Mouse (Mus musculus): ENCODE results near the gene Ctcf. TPM values are rescaled to one million over a fixed set of nuclear protein-coding genes. Genes with fewer than 3 reads are reported as not detected.

The Ctcf gene
- total and polyA plus RNA-seq, 2 experiments, result 6.6 to 15.6 TPM

DNA sequence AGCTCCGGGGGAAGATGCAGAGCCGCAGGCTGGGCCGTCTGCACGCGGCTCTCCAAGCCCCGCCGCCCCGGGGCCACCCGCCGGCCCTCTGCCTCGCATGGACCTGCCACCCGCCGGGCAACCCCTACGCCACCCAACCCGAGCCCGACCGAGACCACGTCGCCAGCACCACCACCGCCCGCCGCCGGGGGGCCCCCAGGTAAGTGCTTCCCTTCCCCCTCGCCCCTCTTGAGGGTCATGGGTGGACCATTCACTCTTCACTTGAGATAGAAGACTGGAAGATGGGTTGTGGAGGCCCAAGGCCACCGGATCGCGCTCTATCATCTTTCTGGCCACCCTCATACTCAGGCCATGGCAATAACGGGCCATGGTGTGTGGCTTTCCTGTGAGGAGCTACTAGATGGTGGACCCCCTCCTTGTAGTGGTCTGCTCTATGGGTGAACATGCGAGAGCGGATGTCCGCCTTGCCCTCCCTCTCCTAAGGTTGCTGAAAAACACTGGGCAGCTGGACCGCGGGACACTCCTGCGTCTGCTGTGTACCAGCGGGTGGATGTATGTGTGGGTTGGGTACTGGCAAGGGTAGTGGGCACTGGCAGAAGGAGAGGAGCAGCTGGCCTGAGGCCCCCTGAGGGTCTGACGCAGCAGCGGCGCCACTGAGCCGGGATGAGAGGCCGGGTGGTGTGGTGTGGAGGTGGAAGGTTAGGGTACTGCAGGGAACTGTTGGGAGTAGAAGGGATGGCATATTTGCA lies 57.9 kb downstream of the Ctcf start:
- Histone ChIP-seq H3K9ac (ENCODE audit: low read depth, low read length) (no peak overlapping the region), H3K4me1 (ENCODE audit: control insufficient read depth, insufficient read depth, low read length) (peaks cover 1% of the 10 kb centered on the region), H3K36me3 (ENCODE audit: control insufficient read depth, insufficient read depth, low read length) (no peaks in the 10 kb centered on the region), H3K79me2 (ENCODE audit: control insufficient read depth, insufficient read depth, low read length) (no peaks in the 10 kb centered on the region), H3K27me3 (ENCODE audit: control insufficient read depth, insufficient read depth, low read length) (peaks cover 5% of the 10 kb centered on the region), H3K27ac (replicated peaks; ENCODE audit: insufficient read depth, low read depth, low read length) (no peak overlapping the region), H3K4me3 (ENCODE audit: insufficient read depth, low read depth, low read length) (peak overlapping the region; percentile 52)
- no peak for DNase-seq (ENCODE audit: extremely low read depth, low read depth, low spot score)
- 17% methylated on average over 38 of the region's 40 CpGs for WGBS
- TF ChIP-seq CTCF (IDR thresholded peaks at IDR 0.05; ENCODE audit: low read depth, low read length) (no peak), POLR2A (IDR thresholded peaks at IDR 0.05; ENCODE audit: extremely low read depth, insufficient read depth, low read length) (no peak)

DNA sequence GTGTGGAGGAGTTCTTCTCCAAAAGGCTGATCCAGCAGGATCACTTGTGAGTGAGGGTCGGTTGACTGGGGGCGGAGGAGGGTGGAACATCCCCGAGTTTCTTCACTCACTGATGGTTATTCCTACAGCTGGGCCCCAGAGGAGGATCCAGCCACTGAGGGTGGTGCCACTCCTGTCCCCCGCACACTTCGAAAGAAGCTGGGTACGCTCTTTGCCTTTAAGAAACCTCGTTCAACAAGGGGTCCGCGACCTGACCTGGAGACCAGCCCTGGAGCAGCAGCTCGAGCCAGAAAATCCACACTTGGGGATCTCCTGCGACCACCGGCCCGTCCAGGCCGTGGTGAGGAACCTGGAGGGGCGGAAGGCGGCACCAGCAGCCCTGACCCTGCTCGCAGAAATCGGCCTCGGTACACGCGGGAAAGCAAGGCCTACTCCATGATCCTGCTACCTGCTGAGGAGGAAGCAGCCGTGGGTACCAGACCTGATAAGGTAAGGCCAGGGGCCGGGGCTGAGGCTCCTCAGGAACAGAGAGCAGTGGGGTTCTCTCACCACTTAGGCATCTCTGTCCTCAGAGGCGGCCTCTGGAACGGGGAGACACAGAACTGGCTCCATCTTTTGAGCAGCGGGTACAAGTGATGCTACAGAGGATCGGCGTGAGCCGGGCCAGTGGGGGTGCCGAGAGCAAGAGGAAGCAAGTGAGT lies 58.9 kb downstream of the Ctcf start:
- no peak overlapping the region for H3K9ac ChIP-seq (ENCODE audit: low read depth, low read length)
- H3K79me2 ChIP-seq (ENCODE audit: control insufficient read depth, insufficient read depth, low read length), result no peaks in the 10 kb centered on the region
- H3K27ac ChIP-seq (replicated peaks; ENCODE audit: insufficient read depth, low read depth, low read length), result no peak overlapping the region
- peaks cover 5% of the 10 kb centered on the region for H3K27me3 ChIP-seq (ENCODE audit: control insufficient read depth, insufficient read depth, low read length)
- DNase-seq (ENCODE audit: extremely low read depth, low read depth, low spot score), result no peak
- WGBS, result 79% methylated on average over 30 of the region's 30 CpGs
- no peak for TF ChIP-seq POLR2A (IDR thresholded peaks at IDR 0.05; ENCODE audit: extremely low read depth, insufficient read depth, low read length)
- no peak for TF ChIP-seq CTCF (IDR thresholded peaks at IDR 0.05; ENCODE audit: low read depth, low read length)
- H3K4me1 ChIP-seq (ENCODE audit: control insufficient read depth, insufficient read depth, low read length), result peaks cover 1% of the 10 kb centered on the region
- no peaks in the 10 kb centered on the region for H3K36me3 ChIP-seq (ENCODE audit: control insufficient read depth, insufficient read depth, low read length)
- no peak overlapping the region for H3K4me3 ChIP-seq (ENCODE audit: insufficient read depth, low read depth, low read length)

DNA sequence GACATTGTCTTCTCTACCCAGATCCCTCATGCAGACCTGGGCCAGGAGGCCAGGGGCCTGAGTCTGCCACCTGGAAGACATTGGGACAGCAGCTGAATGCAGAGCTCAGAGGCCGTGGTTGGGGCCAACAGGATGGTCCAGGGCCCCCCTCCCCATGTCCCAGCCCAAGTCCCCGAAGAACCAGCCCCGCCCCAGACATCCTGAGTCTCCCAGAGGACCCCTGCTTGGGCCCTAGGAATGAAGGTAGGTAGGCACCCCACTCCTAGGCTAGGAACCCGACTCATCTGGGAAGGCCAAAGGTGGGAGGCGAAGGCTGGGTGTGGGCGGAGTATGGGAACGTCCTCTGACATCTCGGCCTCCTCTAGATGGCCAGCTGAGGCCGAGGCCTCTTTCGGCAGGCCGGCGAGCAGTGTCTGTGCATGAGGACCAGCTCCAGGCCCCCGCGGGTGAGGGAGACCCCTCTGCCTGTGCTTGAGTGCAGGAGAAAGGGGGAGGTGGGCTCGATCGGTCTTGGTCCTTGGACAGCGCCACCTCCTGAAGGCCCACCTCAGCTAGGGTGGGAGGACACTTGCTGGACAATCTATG lies 60.9 kb downstream of the Ctcf start:
- peaks cover 6% of the 10 kb centered on the region for H3K4me1 ChIP-seq (ENCODE audit: control insufficient read depth, insufficient read depth, low read length)
- no peak for DNase-seq (ENCODE audit: extremely low read depth, low read depth, low spot score)
- no peak overlapping the region for H3K9ac ChIP-seq (ENCODE audit: low read depth, low read length)
- no peak overlapping the region for H3K4me3 ChIP-seq (ENCODE audit: insufficient read depth, low read depth, low read length)
- no peaks in the 10 kb centered on the region for H3K36me3 ChIP-seq (ENCODE audit: control insufficient read depth, insufficient read depth, low read length)
- 91% methylated on average over 17 of the region's 17 CpGs for WGBS
- H3K27me3 ChIP-seq (ENCODE audit: control insufficient read depth, insufficient read depth, low read length), result peaks cover 5% of the 10 kb centered on the region
- TF ChIP-seq POLR2A (IDR thresholded peaks at IDR 0.05; ENCODE audit: extremely low read depth, insufficient read depth, low read length) (no peak), CTCF (IDR thresholded peaks at IDR 0.05; ENCODE audit: low read depth, low read length) (no peak)
- no peak overlapping the region for H3K27ac ChIP-seq (replicated peaks; ENCODE audit: insufficient read depth, low read depth, low read length)
- H3K79me2 ChIP-seq (ENCODE audit: control insufficient read depth, insufficient read depth, low read length), result no peaks in the 10 kb centered on the region

DNA sequence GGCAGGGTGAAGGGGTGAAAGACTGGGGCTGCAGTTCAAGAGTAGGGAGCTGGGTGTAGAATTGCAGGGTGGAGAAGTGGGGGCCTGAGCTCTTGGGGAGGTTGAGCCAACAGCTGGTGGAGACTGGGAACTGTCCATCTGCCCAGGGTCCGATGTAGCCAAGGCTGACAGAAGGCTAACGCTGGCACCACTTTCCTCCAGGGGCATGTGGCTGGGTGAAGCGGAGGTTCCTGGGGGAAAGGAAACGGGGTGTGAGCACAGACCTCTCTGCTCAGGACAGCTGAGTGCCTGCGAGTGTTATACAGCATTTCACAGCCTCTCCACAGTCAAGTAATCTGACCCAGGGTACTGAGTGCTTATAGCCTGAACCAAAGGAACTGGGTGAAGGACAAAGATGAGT lies 62.4 kb downstream of the Ctcf start:
- no peak overlapping the region for H3K9ac ChIP-seq (ENCODE audit: low read depth, low read length)
- no peak for TF ChIP-seq CTCF (IDR thresholded peaks at IDR 0.05; ENCODE audit: low read depth, low read length)
- TF ChIP-seq POLR2A (IDR thresholded peaks at IDR 0.05; ENCODE audit: extremely low read depth, insufficient read depth, low read length), result no peak

DNA sequence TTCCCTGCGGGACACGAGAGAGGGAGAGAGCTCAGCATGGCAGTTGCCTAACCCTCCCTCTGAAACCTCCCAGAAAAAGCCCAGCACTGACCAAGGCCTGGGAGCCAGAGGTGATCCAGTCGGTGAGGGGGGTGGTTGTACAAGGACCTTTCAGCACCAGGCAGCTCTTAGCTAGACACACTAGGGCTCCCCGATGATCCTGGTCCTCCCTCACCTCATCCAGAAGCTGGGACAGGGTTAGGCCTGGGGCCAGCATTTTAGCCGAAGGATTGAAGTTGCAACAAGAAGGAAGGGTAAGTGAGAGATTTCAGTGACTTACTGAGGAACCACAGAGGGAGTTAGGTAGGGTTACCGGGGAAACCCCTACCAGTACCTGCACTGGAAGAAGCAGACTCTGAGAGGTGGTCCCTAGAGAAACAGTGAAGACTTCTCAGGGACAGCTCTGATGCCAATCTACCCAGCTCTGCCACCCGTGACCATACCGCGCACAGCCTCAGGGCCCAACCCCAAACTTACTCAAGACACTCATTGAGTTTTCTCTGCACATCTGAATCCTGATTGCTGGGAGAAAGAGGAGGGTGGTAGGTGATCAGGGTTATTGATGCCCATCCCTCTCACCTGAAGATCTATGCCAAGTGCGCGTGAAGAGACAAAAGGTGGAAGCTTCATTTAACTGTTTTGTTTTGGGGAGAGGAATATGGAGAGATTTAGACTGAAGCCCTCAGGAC lies 63.3 kb downstream of the Ctcf start:
- Histone ChIP-seq H3K4me1 (ENCODE audit: control insufficient read depth, insufficient read depth, low read length) (peaks cover 5% of the 10 kb centered on the region), H3K27ac (replicated peaks; ENCODE audit: insufficient read depth, low read depth, low read length) (no peak overlapping the region), H3K79me2 (ENCODE audit: control insufficient read depth, insufficient read depth, low read length) (no peaks in the 10 kb centered on the region), H3K27me3 (ENCODE audit: control insufficient read depth, insufficient read depth, low read length) (no peaks in the 10 kb centered on the region), H3K9ac (ENCODE audit: low read depth, low read length) (no peak overlapping the region; the same call in 1 of the 2 replicates), H3K4me3 (ENCODE audit: insufficient read depth, low read depth, low read length) (no peak overlapping the region), H3K36me3 (ENCODE audit: control insufficient read depth, insufficient read depth, low read length) (no peaks in the 10 kb centered on the region)
- no peak for DNase-seq (ENCODE audit: extremely low read depth, low read depth, low spot score)
- TF ChIP-seq CTCF (IDR thresholded peaks at IDR 0.05; ENCODE audit: low read depth, low read length) (no peak), POLR2A (IDR thresholded peaks at IDR 0.05; ENCODE audit: extremely low read depth, insufficient read depth, low read length) (no peak)
- 94% methylated on average over 11 of the region's 11 CpGs for WGBS

More for the DNA sequence above, 62.4 kb downstream of the Ctcf start:
- 96% methylated on average over 5 of the region's 5 CpGs for whole genome bisulfite sequencing
- H3K27me3 ChIP-seq (ENCODE audit: control insufficient read depth, insufficient read depth, low read length), result peaks cover 5% of the 10 kb centered on the region
- no peaks in the 10 kb centered on the region for H3K79me2 ChIP-seq (ENCODE audit: control insufficient read depth, insufficient read depth, low read length)
- DNase-seq (ENCODE audit: extremely low read depth, low read depth, low spot score), result no peak
- H3K36me3 ChIP-seq (ENCODE audit: control insufficient read depth, insufficient read depth, low read length), result no peaks in the 10 kb centered on the region
- peaks cover 6% of the 10 kb centered on the region for H3K4me1 ChIP-seq (ENCODE audit: control insufficient read depth, insufficient read depth, low read length)
- no peak overlapping the region for H3K4me3 ChIP-seq (ENCODE audit: insufficient read depth, low read depth, low read length)
- no peak overlapping the region for H3K27ac ChIP-seq (replicated peaks; ENCODE audit: insufficient read depth, low read depth, low read length)
